Mouse (Mus musculus) midbrain, postnatal 0 days (tissue): ENCODE data around the gene Mas1. TPM values are rescaled to one million over a fixed set of nuclear protein-coding genes. Genes with fewer than 3 reads are reported as not detected.
A peak's percentile ranks its signal among the peaks of the same experiment; 100 is the strongest.

Source experiments
- ATAC-seq: fragments of 200-750 bp; cut with Nextera tagmentation; 2 replicates; pipeline ENCODE4 v1.8.0; 2017; ENCODE audit warnings: moderate number of reproducible peaks, mild to moderate bottlenecking, moderate TSS enrichment, moderate library complexity; ENCODE audit not compliant: low FRiP score
- DNase-seq: peaks from one replicate; pipeline ENCODE4 v3.0.0-alpha.2; 2015; ENCODE audit warnings: low spot score
- H3K27ac ChIP-seq: fragments of 300-500 bp; sonication (generic); 2 replicates; pipeline ENCODE4 v1.5.1; 2014; ENCODE audit warnings: low read depth, mild to moderate bottlenecking, low read length, mixed read lengths
- H3K27me3 ChIP-seq: fragments of 300-500 bp; sonication (generic); 2 replicates; pipeline ENCODE4 v1.6.1; 2014; ENCODE audit warnings: low read length, control low read depth, mixed read lengths; ENCODE audit not compliant: insufficient read depth
- H3K36me3 ChIP-seq: fragments of 300-500 bp; sonication (generic); 2 replicates; pipeline ENCODE4 v1.6.1; 2014; ENCODE audit warnings: low read length, control low read depth, mixed read lengths; ENCODE audit not compliant: insufficient read depth
- H3K4me1 ChIP-seq: fragments of 300-500 bp; sonication (generic); 2 replicates; pipeline ENCODE4 v1.6.1; 2014; ENCODE audit warnings: mild to moderate bottlenecking, control low read depth, antibody characterized with exemption, low read length, mixed read lengths; ENCODE audit not compliant: insufficient read depth
- H3K4me2 ChIP-seq: fragments of 300-500 bp; sonication (generic); 2 replicates; pipeline ENCODE4 v1.6.1; 2014; ENCODE audit warnings: low read depth, mild to moderate bottlenecking, low read length, mixed read lengths; ENCODE audit not compliant: poor library complexity, severe bottlenecking
- H3K4me3 ChIP-seq: fragments of 300-500 bp; sonication (generic); 2 replicates; pipeline ENCODE4 v1.5.1; 2014; ENCODE audit warnings: low read depth, mild to moderate bottlenecking, low read length, moderate library complexity
- H3K9ac ChIP-seq: fragments of 300-500 bp; sonication (generic); replicated peaks from 2 replicates; pipeline ENCODE4 v1.6.1; 2014; ENCODE audit warnings: mild to moderate bottlenecking, low read length, moderate library complexity, mixed read lengths; ENCODE audit not compliant: poor library complexity, severe bottlenecking
- H3K9me3 ChIP-seq: fragments of 300-500 bp; sonication (generic); 2 replicates; pipeline ENCODE4 v1.6.1; 2016; ENCODE audit warnings: low read length, control low read depth
- CTCF ChIP-seq: IDR thresholded peaks from 2 replicates; pipeline ENCODE4 v1.5.1; 2016; ENCODE audit warnings: antibody characterized with exemption, mild to moderate bottlenecking
- WGBS: fragments of 180-500 bp; shearing (Covaris S2); extraction: QIAGEN DNeasy Blood & Tissue Kit; methylation state at CpG from one replicate; pipeline ENCODE4 v1.1.7; 2014; 5-methylcytosine and 5-hydroxymethylcytosine counted together
- polyA plus RNA-seq: library from polyadenylated mRNA; unstranded; fragments of >200 nt; fragmentation: Nextera tagmentation; extraction: Ambion mirVana; gene quantifications from 2 replicates; pipeline ENCODE4 v1.2.1, GENCODE M21; 2015
- total RNA-seq: library from RNA; depleted of rRNA; stranded (reverse); fragments of >200 nt; gene quantifications from 2 replicates; pipeline ENCODE4 v1.2.3, GENCODE M21; 2014; rRNA removed

The Mas1 gene
- not detected in 2 replicates for total RNA-seq
- polyA plus RNA-seq: 0.27 TPM in 1 of 2 replicates, not detected in the other

GRCm38 (mm10) chr17:12868043-12868442 is at the start of gene Mas1:
Gene Mas1, minus strand, starts transcription at chr17:12868143.
- TF ChIP-seq CTCF: no peak
- Histone ChIP-seq H3K27me3 (no peaks in the 10 kb centered on the region), H3K9ac (no peak within 1 kb of the TSS), H3K27ac (no peak within 1 kb of the TSS), H3K4me1 (no peaks in the 10 kb centered on the region), H3K9me3 (no peaks in the 10 kb centered on the region), H3K4me2 (no peak within 1 kb of the TSS), H3K4me3 (no peak within 1 kb of the TSS), H3K36me3 (no peaks in the 10 kb centered on the region)
- WGBS: 68% methylated on average over 2 of the region's 2 CpGs
- no peak for ATAC-seq
- DNase-seq: no peak

GRCm38 (mm10) chr17:12916588-12917380 is 48.8 kb upstream of the Mas1 start:
- Histone ChIP-seq H3K9me3 (no peaks in the 10 kb centered on the region), H3K27me3 (no peaks in the 10 kb centered on the region), H3K4me2 (peak overlapping the region; percentile 82), H3K27ac (peak overlapping the region; percentile 88), H3K36me3 (peaks cover 30% of the 10 kb centered on the region), H3K4me1 (no peaks in the 10 kb centered on the region), H3K4me3 (peak overlapping the region; percentile 71), H3K9ac (peak overlapping the region; percentile 90)
- DNase-seq (peak; percentile 9), ATAC-seq (peak; percentile 53)
- WGBS: under 1% methylated on average over 40 of the region's 40 CpGs
- no peak for TF ChIP-seq CTCF

GRCm38 (mm10) chr17:12915881-12916583 is 48.1 kb upstream of the Mas1 start, which contains the start of gene Mrpl18:
Gene Mrpl18, minus strand, starts transcription at chr17:12916345.
- peak within 1 kb of the TSS; percentile 90 for H3K9ac ChIP-seq
- peak; percentile 100 for DNase-seq
- peak; percentile 99 for ATAC-seq
- H3K9me3 ChIP-seq: no peaks in the 10 kb centered on the region
- H3K27me3 ChIP-seq: no peaks in the 10 kb centered on the region
- under 1% methylated on average over 56 of the region's 56 CpGs for WGBS
- peaks cover 25% of the 10 kb centered on the region for H3K36me3 ChIP-seq
- TF ChIP-seq CTCF: no peak
- no peaks in the 10 kb centered on the region for H3K4me1 ChIP-seq
- H3K4me3 ChIP-seq: peak within 1 kb of the TSS; percentile 71
- H3K27ac ChIP-seq: peak within 1 kb of the TSS; percentile 88
- H3K4me2 ChIP-seq: peak within 1 kb of the TSS; percentile 82

- Histone ChIP-seq H3K9ac (peak within 1 kb of the TSS; percentile 90), H3K9me3 (no peaks in the 10 kb centered on the region), H3K27ac (peak within 1 kb of the TSS; percentile 88), H3K4me1 (no peaks in the 10 kb centered on the region), H3K4me3 (peak within 1 kb of the TSS; percentile 71), H3K27me3 (no peaks in the 10 kb centered on the region), H3K4me2 (peak within 1 kb of the TSS; percentile 82), H3K36me3 (peaks cover 30% of the 10 kb centered on the region)
- TF ChIP-seq CTCF: no peak
- DNase-seq: no peak
- peak; percentile 14 for ATAC-seq
- WGBS: under 1% methylated on average over 18 of the region's 18 CpGs
Measured at GRCm38 (mm10) chr17:12915488-12915880, 47.5 kb upstream of the Mas1 start, which contains the start of gene Tcp1. Gene Tcp1, plus strand, starts transcription at chr17:12915701.

GRCm38 (mm10) chr17:12910391-12910790 is 42.4 kb upstream of the Mas1 start:
- no peak overlapping the region for H3K4me3 ChIP-seq
- no peaks in the 10 kb centered on the region for H3K4me1 ChIP-seq
- peaks cover 37% of the 10 kb centered on the region for H3K36me3 ChIP-seq
- no peak for TF ChIP-seq CTCF
- no peak overlapping the region for H3K9ac ChIP-seq
- no peak overlapping the region for H3K27ac ChIP-seq
- no peak for ATAC-seq
- H3K9me3 ChIP-seq: no peaks in the 10 kb centered on the region
- no peak for DNase-seq
- 91% methylated on average over 8 of the region's 8 CpGs for WGBS
- H3K27me3 ChIP-seq: no peaks in the 10 kb centered on the region
- H3K4me2 ChIP-seq: no peak overlapping the region
